Mouse (Mus musculus) urinary bladder, postnatal 10 days (tissue): ENCODE measurements around the gene Gm527.
A peak's percentile ranks its signal among the peaks of the same experiment; 100 is the strongest.

Experiments used
- DNase-seq: peaks from one replicate; pipeline ENCODE4 v3.0.0; 2022; ENCODE audit warnings: low spot score

Gm527 gene

DNA sequence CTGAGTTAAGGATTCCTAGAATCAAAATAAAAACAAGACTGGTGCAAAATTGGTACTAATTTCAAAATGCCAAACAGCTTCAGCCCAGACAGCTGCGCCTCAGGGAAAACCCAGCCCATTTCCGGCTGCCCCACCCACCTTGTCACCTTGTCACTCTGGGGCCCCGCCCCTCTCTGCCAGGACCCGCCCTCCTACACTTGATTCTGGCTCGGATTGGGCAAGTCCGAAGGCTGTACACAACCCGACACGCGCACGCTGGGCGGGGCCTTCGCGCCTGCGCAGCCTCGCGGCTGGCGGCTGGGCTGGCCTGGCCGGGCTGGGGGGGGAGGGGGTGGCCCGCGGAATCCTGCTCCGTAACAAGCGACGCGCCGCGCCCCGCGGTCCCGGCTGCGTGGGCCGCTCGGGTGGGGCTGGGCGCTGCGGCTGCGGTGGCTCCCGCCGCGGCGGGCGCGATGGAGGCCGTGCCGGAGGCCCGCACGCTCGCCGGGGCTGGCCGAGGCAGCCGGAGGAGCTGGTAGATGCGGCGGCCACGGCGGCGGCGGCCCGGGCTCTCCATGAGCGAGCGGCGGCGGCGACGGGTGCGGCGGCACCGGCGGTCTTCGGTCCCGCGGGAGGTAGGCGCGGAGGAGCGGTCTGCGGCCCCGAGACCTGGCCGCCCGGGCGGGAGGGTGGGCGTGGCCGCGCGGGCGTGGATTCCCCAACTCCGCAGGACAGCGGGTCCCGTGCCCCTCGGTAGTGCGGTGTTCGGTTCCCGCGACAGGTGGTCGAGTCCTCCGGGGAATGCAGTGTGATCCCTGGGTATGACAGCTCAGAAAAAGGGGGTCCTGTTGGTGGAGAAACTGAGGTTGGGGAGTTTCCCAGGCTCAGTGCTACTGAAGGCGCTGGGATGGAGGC lies at the start of gene Gm527:
Gene Gm527 (plus strand): TSS at position 329 of the 894 bp plus-strand sequence.
- peak; percentile 81 for DNase-seq

DNA sequence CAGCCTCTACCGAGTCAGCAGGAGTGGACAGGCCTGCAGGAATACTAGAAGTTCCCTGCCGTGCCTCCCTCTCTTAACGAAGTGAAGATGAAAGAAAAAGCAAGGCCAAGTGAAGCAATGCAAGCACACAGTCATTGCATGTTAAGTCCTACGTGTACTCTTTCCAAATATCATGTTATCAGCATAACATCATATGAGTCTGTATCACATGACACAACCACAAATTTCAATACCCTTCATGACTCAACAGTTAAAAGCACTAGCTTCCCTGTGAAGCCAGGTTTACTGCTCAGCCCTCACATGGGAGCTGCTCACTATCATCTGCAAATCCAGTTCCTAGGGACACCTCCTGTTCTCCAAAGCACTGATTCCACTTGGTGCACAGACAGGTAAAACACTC lies 46.6 kb upstream of the Gm527 start:
- no peak for DNase-seq

DNA sequence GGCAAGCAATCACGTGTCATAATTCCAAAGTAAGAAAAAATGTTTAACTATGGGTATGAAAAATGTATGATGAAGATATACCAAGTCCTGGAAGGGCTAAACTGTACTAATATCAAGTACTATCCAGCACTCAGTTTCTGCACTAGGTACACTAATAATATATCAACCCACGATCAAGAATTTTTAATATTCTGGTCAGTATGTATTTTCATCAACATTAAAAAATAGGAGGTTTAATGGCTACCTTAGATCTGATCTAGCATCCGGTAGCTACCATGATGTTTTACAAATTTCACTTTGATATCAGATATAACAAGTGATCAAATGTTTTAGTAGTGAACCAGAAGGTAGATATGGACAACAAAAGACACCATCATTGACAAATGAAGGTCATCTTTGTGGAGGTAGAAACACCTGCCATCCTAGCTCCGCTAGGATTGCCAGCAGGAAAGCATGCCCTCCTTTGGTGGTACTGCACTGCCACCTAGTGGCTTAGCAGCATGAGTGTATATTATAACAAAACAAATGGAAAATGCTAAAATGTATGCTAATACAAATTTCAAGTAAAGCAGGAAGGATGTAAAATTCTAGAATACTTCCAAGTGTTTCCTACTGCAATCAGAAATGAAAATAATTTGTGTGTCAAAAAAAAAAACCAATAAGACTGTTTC lies 20.5 kb upstream of the Gm527 start:
- peak; percentile 22 for DNase-seq

DNA sequence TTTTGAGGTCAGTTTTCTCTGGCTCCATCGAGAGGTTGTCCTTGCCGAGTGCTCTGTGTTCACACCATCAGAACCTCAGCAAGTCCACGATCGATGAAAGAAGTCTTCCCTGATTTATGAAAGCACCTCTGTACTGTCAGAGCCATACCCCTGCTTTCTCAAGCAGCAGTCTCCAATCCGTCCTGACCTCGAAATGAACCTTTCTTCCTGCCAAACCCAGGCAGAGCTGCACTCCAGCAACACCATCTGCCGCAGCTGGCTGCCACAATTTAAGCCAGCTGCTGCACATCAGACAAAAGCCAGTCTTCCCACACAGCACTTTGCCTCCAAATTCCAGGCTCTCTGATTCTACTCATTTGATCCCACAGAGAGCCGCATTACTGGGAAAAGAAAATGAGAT lies 15.2 kb upstream of the Gm527 start:
- DNase-seq: no peak

DNA sequence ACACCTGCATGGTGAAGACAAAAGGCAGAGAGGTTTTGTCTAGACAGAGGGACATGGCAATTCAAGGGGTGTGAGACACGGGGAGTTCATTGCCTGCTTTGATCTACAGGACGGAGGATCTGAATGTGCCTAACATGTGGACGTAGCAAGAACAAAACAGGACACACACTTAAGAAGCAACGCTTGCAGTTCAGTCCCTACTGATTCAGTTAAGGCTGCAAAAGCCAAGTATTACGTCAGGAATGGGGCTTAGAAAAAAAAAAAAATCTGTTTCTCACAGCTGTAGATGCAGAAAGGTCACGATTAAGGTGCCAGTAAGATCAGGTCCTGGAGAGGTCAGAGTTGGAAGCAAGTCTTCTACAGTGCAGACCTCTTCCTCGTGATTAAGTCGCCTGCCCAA lies 14.5 kb upstream of the Gm527 start:
- no peak for DNase-seq

DNA sequence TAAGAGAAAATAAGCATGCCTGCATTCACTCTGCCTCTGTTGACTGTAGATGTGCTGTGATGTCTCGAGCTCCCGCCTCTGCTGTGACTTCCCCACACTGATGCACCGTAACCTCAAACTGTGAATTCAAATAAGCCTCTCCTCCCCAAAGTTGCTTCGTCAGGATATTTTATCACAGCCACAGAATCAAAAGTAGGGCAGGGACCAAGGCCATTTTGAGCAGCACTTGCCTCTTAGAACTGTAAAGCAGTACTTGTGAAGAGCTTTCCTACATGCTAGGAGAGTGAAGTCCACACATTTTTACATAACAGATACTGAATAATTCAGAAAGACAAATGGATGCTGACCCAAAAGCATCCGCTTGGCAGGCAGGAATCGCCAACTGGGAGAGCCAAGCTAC lies 4.7 kb upstream of the Gm527 start:
- DNase-seq: no peak

DNA sequence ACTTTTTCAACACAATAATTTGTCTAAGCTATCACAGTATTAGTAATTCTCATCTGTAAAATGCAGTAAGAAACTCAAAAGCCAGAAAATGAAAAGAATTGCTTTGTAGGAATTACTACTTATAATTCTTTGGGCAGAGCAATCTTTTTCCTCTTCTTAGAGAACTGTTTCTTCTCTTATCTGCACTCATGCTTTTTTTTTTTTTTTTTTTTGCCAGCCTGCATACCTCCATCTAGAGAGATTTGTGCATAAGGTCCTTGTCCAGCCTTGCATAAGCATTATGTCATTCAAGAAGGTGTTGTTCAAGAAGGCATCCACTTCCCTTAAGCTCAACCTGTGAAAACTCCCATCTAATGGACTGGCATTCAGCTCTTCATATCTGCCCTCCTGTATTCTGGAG lies 971 bp upstream of the Gm527 start:
- no peak for DNase-seq

DNA sequence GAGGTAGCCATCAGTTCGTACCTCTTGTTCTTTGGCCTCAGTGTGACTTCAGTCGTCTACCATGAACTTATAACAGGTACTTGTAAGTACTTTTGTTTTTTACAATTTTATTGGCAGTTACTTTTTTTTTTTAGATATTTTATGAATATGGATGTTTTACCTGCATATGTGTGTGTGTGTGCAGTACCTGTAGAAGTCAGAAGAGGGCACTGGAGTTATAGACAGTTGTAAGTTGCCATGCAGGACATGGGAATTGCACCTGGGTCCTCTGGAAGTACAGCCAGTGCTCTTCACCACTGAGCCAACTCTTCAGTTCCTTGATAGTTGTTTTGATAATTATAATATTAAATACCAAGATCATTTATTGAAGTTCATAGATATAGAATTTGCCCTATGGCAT lies 19.8 kb downstream of the Gm527 start:
- no peak for DNase-seq

DNA sequence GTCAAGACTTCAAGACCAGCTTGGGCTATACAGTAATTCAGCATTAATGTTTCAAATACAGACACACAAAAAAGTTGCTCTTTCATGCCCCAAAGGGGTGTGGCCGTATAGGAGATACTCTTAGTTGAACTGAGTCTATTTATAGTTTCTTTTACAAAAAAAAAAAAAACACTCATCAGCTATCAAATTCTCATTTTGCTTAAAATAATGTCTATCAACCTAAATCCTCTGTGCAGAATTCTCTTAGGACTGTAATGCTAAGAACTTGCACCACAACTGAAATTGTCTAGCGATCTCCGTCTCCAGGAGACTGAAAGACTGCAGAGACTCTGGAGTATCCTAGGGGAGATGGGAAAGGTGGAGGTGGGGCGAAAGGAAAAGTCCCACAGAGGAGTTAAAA lies 46.9 kb downstream of the Gm527 start:
- DNase-seq: no peak

DNA sequence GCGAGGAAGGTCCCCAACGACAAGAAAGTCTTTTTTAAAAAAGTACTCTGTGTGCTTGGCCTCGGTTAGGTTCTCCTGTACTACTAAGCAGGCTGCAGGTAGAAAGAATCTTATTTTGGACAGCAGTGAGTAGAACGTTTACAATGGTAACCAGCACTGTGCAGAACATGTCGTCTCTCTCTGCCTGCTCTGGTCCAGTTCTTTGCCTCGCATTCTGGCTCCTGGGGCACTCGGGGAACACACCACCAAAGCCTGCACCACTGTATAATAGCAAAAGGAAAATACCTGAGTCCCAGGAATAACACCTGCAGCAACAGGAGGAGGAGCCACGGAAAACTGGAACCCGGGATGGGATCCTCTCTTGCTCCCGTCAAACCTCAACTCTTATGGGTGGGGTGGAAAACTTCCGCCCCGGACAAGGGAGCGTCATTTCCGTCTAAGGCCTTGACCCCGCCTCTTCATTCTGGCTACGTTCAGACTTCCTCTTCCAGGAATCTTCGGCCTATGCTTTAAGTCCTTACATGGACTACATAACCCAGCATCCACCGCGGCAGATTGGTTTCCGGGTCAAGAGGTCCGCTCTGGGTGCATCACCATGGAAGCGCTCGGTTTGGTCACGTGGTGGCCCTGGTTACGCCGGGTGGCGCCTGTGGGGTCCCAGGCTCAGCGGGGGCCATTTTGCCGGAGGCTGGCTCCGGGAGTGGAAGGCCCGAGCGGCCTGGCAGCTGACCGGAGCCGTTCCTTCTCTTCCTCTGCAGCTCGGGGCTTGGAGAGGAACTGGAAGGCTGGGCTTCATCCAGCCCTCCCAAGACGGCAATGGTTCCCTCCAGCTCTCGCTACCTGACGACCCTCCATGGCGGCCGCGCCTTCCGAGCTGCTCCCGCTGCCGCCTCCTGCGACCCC lies 47.7 kb downstream of the Gm527 start, which contains the start of the genes Klhl28 and Togaram1:
Gene Klhl28 (minus strand): TSS at position 411 of the 903 bp plus-strand sequence.
Gene Togaram1 (plus strand): TSS at position 681 of the 903 bp plus-strand sequence.
- DNase-seq: peak; percentile 95

DNA sequence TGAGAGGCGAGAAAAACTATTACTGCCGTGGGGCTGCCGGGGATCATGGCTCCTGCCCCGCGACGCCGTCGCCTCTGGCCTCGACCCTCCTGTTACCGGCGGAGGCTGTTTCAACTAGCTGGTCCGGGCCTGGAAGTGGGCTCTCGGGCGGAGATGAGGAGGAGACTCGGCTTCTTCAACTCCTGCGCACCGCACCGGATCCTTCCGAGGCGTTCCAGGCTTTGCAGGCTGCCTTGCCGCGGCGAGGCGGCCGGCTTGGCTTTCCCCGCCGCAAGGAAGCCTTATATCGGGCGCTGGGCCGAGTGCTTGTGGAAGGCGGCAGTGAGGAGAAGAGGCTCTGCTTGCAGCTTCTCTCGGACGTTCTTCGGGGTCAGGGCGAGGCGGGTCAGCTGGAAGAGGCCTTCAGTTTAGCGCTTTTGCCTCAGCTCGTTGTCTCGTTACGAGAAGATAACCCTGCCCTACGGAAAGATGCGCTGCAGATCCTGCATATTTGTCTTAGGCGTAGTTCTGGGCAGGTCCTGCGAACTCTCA lies 48.5 kb downstream of the Gm527 start:
- no peak for DNase-seq

DNA sequence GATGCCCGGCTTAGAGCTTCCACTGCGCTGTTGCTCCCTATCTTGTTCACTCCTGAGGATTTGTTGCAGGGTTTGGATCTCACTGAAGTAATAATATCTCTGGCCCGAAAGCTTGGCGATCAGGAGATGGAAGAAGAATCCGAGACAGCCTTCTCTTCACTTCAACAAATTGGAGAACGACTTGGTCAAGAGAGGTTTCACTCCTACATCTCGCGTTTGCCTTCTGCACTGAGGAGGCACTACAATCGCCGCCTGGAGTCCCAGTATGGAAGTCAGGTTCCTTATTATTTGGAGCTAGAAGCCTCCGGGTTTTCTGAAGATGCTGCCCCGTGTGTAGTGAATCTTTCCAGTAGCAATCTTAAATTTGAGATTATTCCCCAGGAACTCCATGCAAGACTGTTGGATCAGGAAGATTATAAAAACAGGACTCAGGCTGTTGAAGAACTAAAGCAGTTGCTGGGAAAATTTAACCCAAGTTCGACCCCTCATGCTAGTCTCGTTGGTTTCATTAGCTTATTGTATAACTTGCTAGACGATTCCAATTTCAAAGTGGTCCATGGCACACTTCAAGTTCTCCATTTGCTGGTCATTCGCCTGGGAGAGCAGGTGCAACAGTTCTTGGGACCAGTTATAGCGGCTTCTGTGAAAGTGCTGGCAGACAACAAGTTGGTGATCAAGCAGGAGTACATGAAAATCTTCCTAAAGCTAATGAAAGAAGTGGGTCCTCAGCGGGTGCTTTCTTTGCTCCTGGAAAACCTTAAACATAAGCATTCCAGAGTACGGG lies 49.1 kb downstream of the Gm527 start:
- no peak for DNase-seq

DNA sequence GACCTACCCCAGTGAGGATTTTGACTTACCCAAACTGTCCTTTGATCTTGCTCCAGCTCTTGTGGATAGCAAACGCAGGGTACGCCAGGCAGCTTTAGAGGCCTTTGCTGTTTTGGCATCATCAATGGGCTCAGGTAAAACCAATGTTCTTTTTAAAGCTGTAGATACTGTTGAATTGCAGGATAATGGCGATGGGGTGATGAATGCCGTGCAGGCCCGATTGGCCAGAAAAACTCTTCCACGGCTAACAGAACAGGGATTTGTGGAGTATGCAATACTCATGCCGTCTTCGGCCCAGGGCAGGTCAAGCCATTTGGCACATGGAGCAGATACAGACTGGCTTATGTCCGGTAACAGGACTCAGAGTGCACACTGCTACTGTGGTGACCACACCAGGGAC lies 49.8 kb downstream of the Gm527 start:
- no peak for DNase-seq

DNA sequence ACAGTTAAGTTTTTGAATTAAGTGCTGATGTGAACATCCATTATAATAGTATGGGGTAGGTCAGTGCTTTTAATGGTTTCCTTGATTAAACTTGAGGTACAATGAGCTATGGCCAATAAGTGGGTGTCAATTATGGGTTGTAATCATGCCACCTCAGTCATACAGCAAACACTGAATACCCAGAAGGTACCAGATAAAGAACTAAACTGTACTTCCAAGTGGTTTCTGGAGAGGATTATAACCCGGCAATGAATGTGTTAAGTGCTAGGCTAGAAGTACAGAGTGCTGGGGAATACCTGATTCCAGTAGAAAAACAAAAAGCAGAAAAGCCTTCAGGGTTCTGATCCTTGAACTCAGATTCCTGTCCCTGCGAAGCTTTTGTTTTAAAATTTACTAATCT lies 50.4 kb downstream of the Gm527 start:
- DNase-seq: no peak

DNA sequence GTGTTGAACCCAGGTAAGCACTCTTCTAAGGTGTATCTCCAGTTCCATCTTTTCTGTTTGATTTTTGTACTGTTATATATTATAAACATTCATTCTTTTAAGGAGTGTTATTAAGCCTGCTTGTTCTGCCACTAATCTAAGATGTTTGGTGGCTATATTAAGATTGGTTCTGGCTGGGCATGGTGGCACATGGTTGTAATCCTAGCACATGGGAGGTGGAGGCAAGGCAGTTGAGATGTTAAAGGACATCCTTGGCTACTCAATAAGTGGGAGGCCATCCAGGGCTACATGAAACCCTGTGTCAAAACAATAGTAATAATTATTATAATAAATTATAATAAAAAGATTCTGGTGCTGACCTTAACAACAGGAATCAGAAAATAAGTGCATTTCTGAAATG lies 53.7 kb downstream of the Gm527 start:
- no peak for DNase-seq

DNA sequence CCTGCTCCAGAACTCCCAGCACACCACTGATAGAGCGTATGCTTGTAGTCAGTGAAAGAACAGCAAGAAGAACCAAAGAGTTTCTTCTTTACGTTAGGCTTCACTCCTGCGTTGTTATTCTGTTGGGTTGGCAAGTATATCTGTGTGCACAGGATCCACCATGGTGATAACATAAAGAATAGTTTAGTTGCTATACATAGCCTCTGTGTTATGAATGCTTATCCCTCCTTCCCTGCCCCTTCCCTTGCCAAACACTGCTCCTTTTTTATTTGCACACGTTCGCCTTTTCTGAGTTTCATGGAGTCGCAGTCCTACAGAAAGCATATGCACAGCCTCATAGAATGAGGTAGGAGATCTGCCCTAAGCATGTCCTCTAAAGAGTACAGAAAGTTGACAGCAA lies 54.4 kb downstream of the Gm527 start:
- no peak for DNase-seq
